Mouse (Mus musculus) kidney, embryonic 15.5 days (tissue): ENCODE data around the gene Adat3. TPM values are rescaled to one million over a fixed set of nuclear protein-coding genes. Genes with fewer than 3 reads are reported as not detected.

Source experiments
- ATAC-seq: fragments of 200-750 bp; cut with Nextera tagmentation; replicated peaks from 2 replicates; pipeline ENCODE4 v1.8.0; 2017; ENCODE audit warnings: moderate TSS enrichment; ENCODE audit not compliant: low FRiP score
- H3K27ac ChIP-seq: fragments of 300-500 bp; sonication (generic); 2 replicates; pipeline ENCODE4 v1.5.1; 2015; ENCODE audit warnings: mild to moderate bottlenecking, inconsistent platforms
- H3K27me3 ChIP-seq: fragments of 300-500 bp; sonication (generic); 2 replicates; pipeline ENCODE4 v1.6.1; 2015; ENCODE audit warnings: inconsistent platforms
- H3K36me3 ChIP-seq: fragments of 300-500 bp; sonication (generic); 2 replicates; pipeline ENCODE4 v1.6.1; 2015; ENCODE audit warnings: inconsistent platforms
- H3K4me1 ChIP-seq: fragments of 300-500 bp; sonication (generic); 2 replicates; pipeline ENCODE4 v1.6.1; 2015; ENCODE audit warnings: inconsistent platforms
- H3K4me2 ChIP-seq: fragments of 300-500 bp; sonication (generic); 2 replicates; pipeline ENCODE4 v1.6.1; 2015; ENCODE audit warnings: moderate library complexity, mild to moderate bottlenecking, inconsistent platforms
- H3K4me3 ChIP-seq: fragments of 300-500 bp; sonication (generic); replicated peaks from 2 replicates; pipeline ENCODE4 v1.5.1; 2015; ENCODE audit warnings: mild to moderate bottlenecking, inconsistent platforms
- H3K9ac ChIP-seq: fragments of 300-500 bp; sonication (generic); 2 replicates; pipeline ENCODE4 v1.6.1; 2015; ENCODE audit warnings: mild to moderate bottlenecking, inconsistent platforms
- H3K9me3 ChIP-seq: fragments of 300-500 bp; sonication (generic); replicated peaks from 2 replicates; pipeline ENCODE4 v1.6.1; 2016; ENCODE audit warnings: inconsistent platforms
- WGBS: fragments of 180-500 bp; shearing (Covaris S2); methylation state at CpG from one replicate; pipeline ENCODE4 v1.1.7; 2015; ENCODE audit warnings: mixed read lengths; 5-methylcytosine and 5-hydroxymethylcytosine counted together
- polyA plus RNA-seq: library from polyadenylated mRNA; unstranded; fragments of >200 nt; fragmentation: Nextera tagmentation; extraction: Ambion mirVana; gene quantifications from 2 replicates; pipeline ENCODE4 v1.2.1, GENCODE M21; 2015

Adat3 gene
- polyA plus RNA-seq, 1 experiment from 2014 or later: 8.6 TPM

DNA sequence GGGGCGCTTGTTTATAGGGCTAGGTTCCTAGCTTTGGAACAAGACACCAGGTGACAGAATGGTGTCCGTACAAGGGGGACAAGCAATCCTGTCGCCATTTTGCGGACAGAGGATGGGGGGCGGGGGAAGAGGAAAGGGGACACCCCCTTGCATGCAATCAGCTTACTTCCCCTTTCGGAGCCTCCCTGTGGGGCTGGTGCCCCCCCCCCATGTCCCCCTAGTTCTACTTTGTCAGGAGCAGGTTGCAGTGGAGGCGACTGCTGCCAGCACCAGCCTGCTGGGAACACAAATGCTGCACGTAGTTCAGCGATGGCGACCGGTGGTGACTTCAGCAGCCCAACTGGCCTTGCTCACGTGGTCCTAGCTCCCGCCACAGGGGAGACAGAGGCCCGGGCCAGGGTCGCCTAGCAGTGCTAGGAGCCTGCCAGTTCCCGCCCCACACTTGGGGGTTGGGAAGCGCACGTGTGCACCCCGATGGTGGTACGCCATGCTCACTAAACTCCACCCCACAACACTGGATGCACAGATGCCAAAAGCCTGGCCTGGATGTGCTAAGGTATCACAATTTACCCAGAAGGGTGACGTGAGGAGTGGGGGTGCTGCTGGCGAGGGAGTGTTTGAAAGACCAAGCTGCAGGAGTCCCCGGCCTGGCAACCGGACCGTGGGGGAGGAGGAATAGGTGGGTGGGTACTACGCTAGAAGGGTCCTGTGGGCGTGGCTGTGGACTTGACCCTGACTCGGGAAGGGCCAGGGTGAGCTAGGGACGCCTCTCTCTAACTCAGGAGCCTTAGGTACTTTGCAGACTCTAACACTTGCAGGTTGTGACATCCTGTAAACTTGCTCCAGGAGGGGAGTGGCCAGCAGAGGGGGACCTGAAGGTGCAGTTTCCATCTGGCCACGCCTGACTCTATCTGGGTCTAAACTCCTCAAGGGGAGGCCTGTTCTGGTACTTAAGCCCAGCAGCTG lies 31.5 kb upstream of the Adat3 start:
- H3K27me3 ChIP-seq: no peaks in the 10 kb centered on the region
- H3K4me2 ChIP-seq: peak overlapping the region; percentile 59
- peaks cover 19% of the 10 kb centered on the region for H3K36me3 ChIP-seq
- H3K4me1 ChIP-seq: peaks cover 79% of the 10 kb centered on the region
- H3K9ac ChIP-seq: peak overlapping the region; percentile 39
- peak overlapping the region; percentile 25 for H3K4me3 ChIP-seq
- peak overlapping the region; percentile 74 for H3K27ac ChIP-seq
- H3K9me3 ChIP-seq: no peaks in the 10 kb centered on the region
- WGBS: 15% methylated on average over 29 of the region's 30 CpGs
- peak; percentile 19; the same call in 1 of the 2 replicates for ATAC-seq

DNA sequence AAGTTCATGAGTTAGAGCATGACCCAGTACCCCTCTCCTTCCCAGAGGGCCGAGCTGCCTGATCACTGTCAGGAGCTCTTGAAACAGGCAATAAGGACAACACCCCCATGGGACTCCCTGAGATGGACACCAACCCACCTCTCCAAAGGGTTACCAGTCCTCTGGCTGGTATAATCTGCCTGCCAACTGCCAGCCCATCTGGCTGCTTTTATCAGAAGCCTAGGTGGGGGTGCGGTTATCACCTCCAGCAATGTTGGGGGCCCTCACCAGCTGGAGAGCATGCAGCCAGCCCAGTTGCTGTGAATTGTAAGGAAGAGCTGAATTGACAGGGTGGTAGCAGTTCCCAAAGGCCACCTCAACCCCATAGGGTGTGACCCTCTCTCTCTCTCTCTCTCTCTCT lies 30.2 kb upstream of the Adat3 start:
- H3K9ac ChIP-seq: no peak overlapping the region
- 83% methylated on average over 2 of the region's 2 CpGs for WGBS
- no peaks in the 10 kb centered on the region for H3K27me3 ChIP-seq
- no peaks in the 10 kb centered on the region for H3K9me3 ChIP-seq
- H3K4me3 ChIP-seq: no peak overlapping the region; the same call in 1 of the 2 replicates
- peak overlapping the region; percentile 74; the same call in 1 of the 2 replicates for H3K27ac ChIP-seq
- H3K4me2 ChIP-seq: no peak overlapping the region
- H3K4me1 ChIP-seq: peaks cover 77% of the 10 kb centered on the region
- H3K36me3 ChIP-seq: peaks cover 14% of the 10 kb centered on the region
- ATAC-seq: no peak

DNA sequence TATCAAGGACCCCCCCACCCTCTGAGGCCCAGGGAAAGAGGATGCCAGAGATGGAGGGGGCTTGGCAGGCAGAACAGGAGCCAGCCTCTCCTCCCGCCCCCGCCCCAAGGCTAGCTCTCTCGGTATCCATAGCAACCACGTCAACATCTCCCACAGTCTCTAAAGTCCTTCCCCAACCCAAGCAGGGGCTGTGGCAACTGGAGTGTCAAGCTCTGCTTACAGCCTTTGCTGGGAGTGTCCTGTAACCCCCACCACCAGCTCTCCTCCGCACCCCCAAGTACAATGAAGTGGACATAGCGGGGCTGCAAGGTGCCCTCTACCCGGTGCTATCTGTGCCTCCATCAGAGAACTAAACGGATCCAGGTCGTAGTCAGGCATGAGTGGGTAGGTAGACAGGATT lies 28.7 kb upstream of the Adat3 start:
- H3K4me3 ChIP-seq: no peak overlapping the region
- H3K4me1 ChIP-seq: peaks cover 87% of the 10 kb centered on the region
- H3K9ac ChIP-seq: no peak overlapping the region
- H3K36me3 ChIP-seq: no peaks in the 10 kb centered on the region
- no peaks in the 10 kb centered on the region for H3K27me3 ChIP-seq
- H3K4me2 ChIP-seq: peak overlapping the region; percentile 4; the same call in 1 of the 2 replicates
- H3K9me3 ChIP-seq: no peaks in the 10 kb centered on the region
- no peak for ATAC-seq
- H3K27ac ChIP-seq: no peak overlapping the region
- WGBS: 54% methylated on average over 9 of the region's 9 CpGs

DNA sequence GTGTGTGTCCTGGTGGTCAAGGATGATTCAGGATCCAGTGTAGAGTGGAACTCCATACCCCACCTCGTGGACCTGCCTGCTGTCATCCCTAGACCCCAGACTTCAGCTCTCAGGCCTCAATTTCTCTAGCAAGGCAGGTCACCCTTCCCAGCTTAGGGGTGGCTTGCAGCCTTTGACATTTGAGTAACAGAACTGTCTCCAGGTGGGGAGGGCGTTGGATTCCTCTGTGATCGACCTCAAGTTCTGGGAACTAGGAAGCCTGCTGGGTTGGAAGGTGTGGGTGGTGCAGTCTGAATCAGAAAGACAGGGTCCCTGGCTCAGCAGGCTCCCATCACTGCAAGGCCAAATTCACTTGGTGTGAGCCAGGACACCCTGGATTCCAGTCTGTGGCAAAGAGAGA lies 27.8 kb upstream of the Adat3 start:
- Histone ChIP-seq H3K9me3 (no peaks in the 10 kb centered on the region), H3K4me2 (peak overlapping the region; percentile 96; the same call in 1 of the 2 replicates), H3K4me1 (peaks cover 86% of the 10 kb centered on the region), H3K4me3 (peak overlapping the region; percentile 88; the same call in 1 of the 2 replicates), H3K36me3 (no peaks in the 10 kb centered on the region), H3K9ac (peak overlapping the region; percentile 14; the same call in 1 of the 2 replicates), H3K27me3 (no peaks in the 10 kb centered on the region), H3K27ac (no peak overlapping the region)
- 64% methylated on average over 3 of the region's 3 CpGs for WGBS
- no peak for ATAC-seq

DNA sequence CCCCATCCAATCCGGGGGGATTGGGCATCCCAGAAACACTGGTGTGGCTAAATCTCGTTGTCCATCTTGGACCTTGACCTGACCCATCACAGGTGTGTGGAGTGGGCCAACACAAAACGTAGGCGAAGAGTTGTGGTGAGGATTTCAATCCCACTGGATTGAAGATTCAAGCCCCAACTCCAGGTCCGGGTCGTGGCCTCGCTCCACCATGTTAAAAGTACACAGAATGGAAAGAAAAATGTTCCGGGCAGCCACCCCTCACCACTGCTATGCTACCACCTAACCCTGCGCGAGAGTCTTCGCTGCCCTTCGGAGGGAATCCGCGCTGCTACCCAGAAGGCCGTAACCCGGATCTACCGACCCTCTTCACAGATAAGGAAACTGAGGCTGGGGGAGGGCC lies 26.8 kb upstream of the Adat3 start:
- peak overlapping the region; percentile 88 for H3K4me3 ChIP-seq
- peaks cover 76% of the 10 kb centered on the region for H3K4me1 ChIP-seq
- no peaks in the 10 kb centered on the region for H3K27me3 ChIP-seq
- H3K36me3 ChIP-seq: no peaks in the 10 kb centered on the region
- peak overlapping the region; percentile 82 for H3K9ac ChIP-seq
- WGBS: 12% methylated on average over 17 of the region's 17 CpGs
- peak overlapping the region; percentile 96 for H3K4me2 ChIP-seq
- ATAC-seq: no peak
- 0 out of 2 replicates have a peak overlapping the region, but pooled peaks have one; percentile 97 for H3K27ac ChIP-seq
- no peaks in the 10 kb centered on the region for H3K9me3 ChIP-seq

DNA sequence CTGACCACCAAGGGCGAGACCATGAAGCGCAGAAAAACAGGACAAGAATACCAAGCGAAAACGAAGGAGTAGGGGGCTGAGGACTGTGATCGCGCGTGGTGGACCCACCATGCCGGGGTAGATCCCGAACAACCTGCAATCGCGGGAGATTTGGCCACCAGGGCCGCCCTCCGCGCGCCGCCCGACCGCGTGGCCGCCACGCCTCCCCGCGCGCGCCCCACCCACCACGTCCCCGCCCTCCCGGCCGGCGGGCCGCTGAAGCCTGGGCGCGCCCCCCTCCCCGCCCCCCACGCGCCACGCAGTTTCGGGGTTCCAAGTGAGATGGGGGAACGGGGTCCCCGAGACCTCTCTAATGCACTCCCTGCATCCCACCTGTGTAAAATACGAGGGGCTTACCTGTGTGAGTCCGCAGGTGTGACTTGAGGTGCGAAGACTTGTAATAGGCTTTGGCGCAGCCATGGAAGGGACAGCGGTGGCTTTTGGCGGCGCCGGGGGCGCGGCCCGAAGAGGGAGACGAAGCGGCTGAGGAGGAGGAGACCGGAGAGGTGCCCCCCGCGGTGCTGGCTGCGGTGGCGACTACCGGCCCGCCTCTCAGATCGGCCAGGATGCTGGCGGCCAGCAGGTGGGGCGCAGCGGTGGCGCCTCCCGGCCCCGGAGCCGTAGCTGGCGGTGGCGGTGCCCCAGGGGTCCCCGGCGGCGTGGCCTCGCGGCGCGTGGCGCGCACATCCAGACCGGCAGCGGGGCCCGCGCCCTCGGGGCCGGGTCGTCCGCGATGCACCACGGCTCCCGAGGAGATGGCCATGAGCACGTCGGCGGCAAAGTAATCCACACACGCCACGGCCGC lies 26.1 kb upstream of the Adat3 start:
- Histone ChIP-seq H3K36me3 (0 out of 2 replicates have a peak, but pooled peaks cover 2% of the 10 kb centered on the region), H3K4me1 (peaks cover 70% of the 10 kb centered on the region), H3K9me3 (no peaks in the 10 kb centered on the region), H3K27ac (peak overlapping the region; percentile 97), H3K27me3 (no peaks in the 10 kb centered on the region), H3K9ac (peak overlapping the region; percentile 82), H3K4me3 (peak overlapping the region; percentile 88), H3K4me2 (peak overlapping the region; percentile 96)
- WGBS: under 1% methylated on average over 92 of the region's 96 CpGs
- peak; percentile 2; the same call in 1 of the 2 replicates for ATAC-seq

DNA sequence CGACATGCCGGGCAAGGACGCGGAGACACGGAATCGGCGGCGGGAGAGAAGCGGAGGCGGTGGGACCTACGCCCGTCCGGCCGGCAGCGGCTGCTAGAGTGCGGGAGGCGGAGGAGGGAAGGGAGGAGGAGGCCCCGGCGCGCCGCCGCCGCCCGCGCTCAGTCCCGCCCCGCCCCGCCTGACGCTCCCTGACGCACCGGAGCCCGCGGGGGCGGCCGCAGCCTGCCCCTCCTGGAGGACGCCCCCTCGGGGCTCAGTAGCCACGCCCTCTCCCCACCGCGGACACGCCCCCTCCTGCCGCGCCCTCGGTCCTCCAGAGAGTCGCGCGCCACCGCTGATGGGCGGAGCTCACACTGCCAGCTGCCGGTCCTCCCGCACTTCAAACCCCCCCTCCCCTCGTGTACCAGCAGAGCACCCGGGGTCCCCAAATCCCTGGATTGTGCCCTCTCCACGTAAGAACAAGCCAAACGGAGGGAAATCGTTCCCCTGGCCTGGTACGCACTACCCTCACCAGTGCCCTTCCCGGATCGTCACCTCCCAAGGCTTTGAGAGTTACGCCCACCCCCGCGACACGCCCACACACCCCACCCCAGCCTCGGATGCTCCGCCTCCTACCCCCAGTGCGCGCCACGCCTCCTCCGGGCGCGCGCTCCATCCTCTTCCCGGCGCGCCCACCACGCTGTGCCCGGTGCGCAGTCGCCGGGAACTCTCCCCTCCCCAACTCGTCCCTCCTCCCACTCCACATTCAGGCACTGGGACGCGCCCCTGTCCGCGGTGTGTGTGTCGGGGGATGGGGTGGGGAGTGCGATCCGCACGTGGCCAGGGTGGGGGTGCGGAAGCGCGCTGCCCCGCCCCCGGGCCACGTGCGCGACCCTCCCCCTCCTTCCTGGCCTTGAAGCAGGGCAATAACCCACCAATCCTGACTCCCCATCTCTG lies 25.2 kb upstream of the Adat3 start, which contains the start of gene Klf16:
Klf16 (minus strand) TSS at position 127 of the 936 bp plus-strand sequence.
- no peaks in the 10 kb centered on the region for H3K9me3 ChIP-seq
- peak within 1 kb of the TSS; percentile 82 for H3K9ac ChIP-seq
- H3K27me3 ChIP-seq: no peaks in the 10 kb centered on the region
- peak within 1 kb of the TSS; percentile 97 for H3K27ac ChIP-seq
- ATAC-seq: peak; percentile 79
- under 1% methylated on average over 91 of the region's 97 CpGs for WGBS
- peaks cover 61% of the 10 kb centered on the region for H3K4me1 ChIP-seq
- H3K36me3 ChIP-seq: peaks cover 8% of the 10 kb centered on the region
- H3K4me3 ChIP-seq: peak within 1 kb of the TSS; percentile 88
- H3K4me2 ChIP-seq: peak within 1 kb of the TSS; percentile 96

DNA sequence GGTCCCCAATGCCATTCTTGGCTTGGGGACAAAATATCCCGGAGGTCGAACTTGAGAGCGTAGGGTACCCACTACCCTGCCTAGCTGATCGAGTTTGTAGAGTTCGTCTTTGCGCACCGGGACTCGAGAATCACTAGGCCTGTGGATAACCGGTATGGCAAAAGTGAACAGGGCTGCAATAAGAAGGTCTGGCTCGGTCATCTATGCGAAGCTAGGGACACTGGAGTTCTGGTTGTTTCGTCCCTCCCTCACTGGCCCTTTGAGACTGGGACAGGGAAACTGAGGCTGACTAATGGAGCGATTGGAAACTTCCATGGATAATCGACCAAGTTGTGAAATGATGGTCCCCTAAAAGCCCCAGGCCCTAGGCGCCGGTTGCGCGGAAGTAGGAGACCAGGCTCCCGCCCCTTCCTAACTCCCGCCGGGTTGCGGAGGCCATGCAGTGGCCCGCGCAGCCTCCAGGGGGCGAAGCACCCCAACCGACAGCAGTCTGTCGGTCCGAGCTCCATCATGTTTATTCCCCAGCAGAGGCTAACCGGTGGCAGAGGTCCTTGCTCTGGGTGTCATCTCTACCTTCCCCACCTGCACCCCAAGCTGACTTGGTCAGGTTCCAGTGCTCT lies 24.4 kb upstream of the Adat3 start:
- peak overlapping the region; percentile 97 for H3K27ac ChIP-seq
- peaks cover 55% of the 10 kb centered on the region for H3K4me1 ChIP-seq
- H3K9ac ChIP-seq: peak overlapping the region; percentile 82
- under 1% methylated on average over 29 of the region's 29 CpGs for WGBS
- peak overlapping the region; percentile 88 for H3K4me3 ChIP-seq
- H3K36me3 ChIP-seq: peaks cover 12% of the 10 kb centered on the region
- ATAC-seq: peak; percentile 30
- H3K9me3 ChIP-seq: no peaks in the 10 kb centered on the region
- H3K27me3 ChIP-seq: no peaks in the 10 kb centered on the region
- peak overlapping the region; percentile 96 for H3K4me2 ChIP-seq

DNA sequence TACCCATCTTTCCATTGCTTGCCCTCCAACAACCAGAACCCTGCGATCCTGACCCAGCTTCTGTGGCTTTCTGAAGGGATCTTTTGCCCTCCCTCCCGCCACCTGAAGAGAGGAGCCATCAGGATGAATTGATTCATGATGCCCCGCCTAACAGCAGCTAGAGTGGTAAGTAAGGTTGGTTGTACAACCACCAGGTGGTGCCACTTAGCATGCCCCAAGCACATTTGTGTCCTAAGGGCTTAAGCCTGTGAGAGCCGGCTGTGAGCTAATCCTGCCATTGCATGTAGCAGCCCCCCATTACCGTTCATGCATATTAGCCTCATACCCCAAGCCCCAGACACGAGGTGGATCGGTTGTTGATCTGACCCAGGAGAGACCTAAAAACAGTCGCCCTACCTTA lies 23.8 kb upstream of the Adat3 start:
- Histone ChIP-seq H3K36me3 (peaks cover 19% of the 10 kb centered on the region), H3K4me1 (peaks cover 51% of the 10 kb centered on the region), H3K27me3 (no peaks in the 10 kb centered on the region), H3K9me3 (no peaks in the 10 kb centered on the region), H3K4me3 (peak overlapping the region; percentile 88), H3K27ac (peak overlapping the region; percentile 97), H3K9ac (0 out of 2 replicates have a peak overlapping the region, but pooled peaks have one; percentile 6), H3K4me2 (peak overlapping the region; percentile 96)
- no peak; the same call in 1 of the 2 replicates for ATAC-seq
- 6% methylated on average over 8 of the region's 8 CpGs for WGBS

DNA sequence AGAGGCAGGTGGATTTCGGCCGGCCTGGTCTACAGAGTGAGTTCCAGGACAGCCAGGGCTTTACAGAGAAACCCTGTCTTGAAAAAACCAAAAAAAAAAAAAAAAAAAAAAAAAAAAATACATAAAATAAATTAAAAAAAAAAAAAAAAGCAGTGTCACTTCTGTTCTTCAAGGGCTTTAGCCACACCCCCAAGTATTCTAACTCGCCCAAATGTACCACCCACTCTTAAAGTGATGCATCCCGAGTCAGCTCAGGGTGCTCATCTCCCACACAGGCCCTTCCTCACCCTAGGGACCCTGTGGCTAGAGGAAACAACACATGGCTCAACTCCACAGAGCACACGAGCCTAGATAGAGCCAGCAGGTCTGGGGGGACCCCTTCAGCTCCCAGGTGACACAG lies 19.6 kb upstream of the Adat3 start:
- H3K9me3 ChIP-seq: no peaks in the 10 kb centered on the region
- no peaks in the 10 kb centered on the region for H3K27me3 ChIP-seq
- H3K36me3 ChIP-seq: peaks cover 45% of the 10 kb centered on the region
- H3K4me1 ChIP-seq: peaks cover 51% of the 10 kb centered on the region
- no peak overlapping the region for H3K9ac ChIP-seq
- ATAC-seq: no peak
- H3K27ac ChIP-seq: no peak overlapping the region
- H3K4me2 ChIP-seq: no peak overlapping the region
- WGBS: 92% methylated on average over 5 of the region's 5 CpGs
- no peak overlapping the region for H3K4me3 ChIP-seq
